12 mouse cellular contexts compared by ENCODE assay signal in the genomic region with DNA sequence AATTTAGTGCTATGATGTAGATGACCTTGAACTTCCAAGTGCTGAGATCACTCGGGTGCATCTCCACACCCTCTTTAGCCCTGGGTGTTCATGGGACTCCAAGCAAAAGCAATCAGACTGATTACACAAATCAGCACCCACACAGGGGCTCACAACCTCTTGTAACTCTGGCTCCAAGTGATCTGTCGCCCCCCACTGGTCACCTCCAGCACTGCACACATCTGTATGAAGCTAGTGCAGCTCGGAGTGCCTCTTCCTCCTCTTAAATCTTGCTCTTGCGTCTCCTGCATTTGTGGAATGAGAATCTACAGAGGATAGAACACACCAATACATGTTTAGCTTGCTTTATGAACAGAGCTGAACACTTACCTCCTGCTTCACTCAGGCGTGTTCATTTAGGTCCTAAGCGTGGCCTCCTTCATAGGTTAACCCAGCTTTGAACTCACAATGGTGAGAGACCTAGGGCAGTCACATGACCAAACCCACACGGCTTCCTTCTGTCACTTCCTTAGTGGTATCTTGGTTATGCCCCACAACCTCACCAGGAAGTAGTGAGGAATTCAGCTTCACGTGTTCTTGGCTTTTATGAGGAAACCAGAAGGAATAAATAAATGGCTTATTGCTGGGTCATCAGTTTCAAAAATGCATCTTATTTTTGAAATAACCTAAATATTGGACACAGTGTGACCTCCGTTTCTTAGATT. TPM values are rescaled to one million over a fixed set of nuclear protein-coding genes. Genes with fewer than 3 reads are reported as not detected.
DNase-seq lines count a peak whose midpoint lies in the region; ATAC-seq and TF ChIP-seq lines count a peak whose summit lies in the region.
"Had no signal": no experiment of that assay in that cellular context is flagged by ENCODE, and none has a peak within 500 bp of the region (broad histone marks: within the 10 kb centered on the region; RNA-seq: fewer than 3 reads in every experiment).

No protein-coding gene starts in this region.

- H3K9ac ChIP-seq in liver, embryonic 11.5 days (ENCODE audit: low read depth, low read length), result no peak overlapping the region
- H3K9ac ChIP-seq: hindbrain, embryonic 15.5 days had no signal

- peak; percentile 57; the same call in 1 of the 2 replicates for TF ChIP-seq CTCF in bone marrow, adult 2 months (IDR thresholded peaks at IDR 0.05; ENCODE audit: control insufficient read depth, insufficient read depth, low read length)
- peak; percentile 47; the same call in 1 of the 2 replicates for TF ChIP-seq CTCF in small intestine, adult 2 months (IDR thresholded peaks at IDR 0.05; ENCODE audit: extremely low read depth, insufficient read length, insufficient replicate concordance, low read depth, low read length)

- no peak overlapping the region for H3K4me3 ChIP-seq in liver, embryonic 11.5 days (ENCODE audit: low read depth, low read length)
- no peak overlapping the region for H3K4me3 ChIP-seq in bone marrow, adult 2 months (replicated peaks; ENCODE audit: control insufficient read depth, low read depth, low read length)
- no peak overlapping the region for H3K4me3 ChIP-seq in small intestine, adult 2 months (ENCODE audit: low read depth, low read length)
- H3K4me3 ChIP-seq: hindbrain, embryonic 15.5 days had no signal

- no peak for TF ChIP-seq POLR2A in bone marrow, adult 2 months (IDR thresholded peaks at IDR 0.05; ENCODE audit: borderline replicate concordance, control insufficient read depth, low read depth, low read length)
- no peak for TF ChIP-seq POLR2A in small intestine, adult 2 months (IDR thresholded peaks at IDR 0.05; ENCODE audit: low read depth, low read length)

- H3K4me1 ChIP-seq in liver, embryonic 11.5 days (replicated peaks; ENCODE audit: control insufficient read depth, insufficient read depth, low read length), result no peaks in the 10 kb centered on the region
- H3K4me1 ChIP-seq in bone marrow, adult 2 months (ENCODE audit: control insufficient read depth, insufficient read depth, low read length), result peaks cover 3% of the 10 kb centered on the region
- peaks cover 4% of the 10 kb centered on the region; the same call in 1 of the 2 replicates for H3K4me1 ChIP-seq in small intestine, adult 2 months (ENCODE audit: control insufficient read depth, insufficient read depth, insufficient read length, low read length)

- peak; percentile 24 for DNase-seq in liver
- no peak for DNase-seq in liver, embryonic 11.5 days (ENCODE audit: low spot score)
- peak; percentile 64 for DNase-seq in ES-CJ7 (ENCODE audit: low read depth, low spot score)
- DNase-seq in cerebellum, postnatal 14 days, result no peak
- no peak for DNase-seq in urinary bladder, postnatal 4 days (ENCODE audit: low spot score in 2 of 2)
- no peak for DNase-seq in lung, postnatal 36 days
- DNase-seq: cerebellum, adult 11-12 months; gastrocnemius, postnatal 25 days; lung, adult 2 months had no signal

- H3K36me3 ChIP-seq in liver, embryonic 11.5 days (ENCODE audit: control insufficient read depth, insufficient read depth, low read length), result no peaks in the 10 kb centered on the region
- no peaks in the 10 kb centered on the region for H3K36me3 ChIP-seq in small intestine, adult 2 months (ENCODE audit: control insufficient read depth, insufficient read depth, low read length)
- H3K36me3 ChIP-seq: hindbrain, embryonic 15.5 days had no signal

- no peaks in the 10 kb centered on the region for H3K9me3 ChIP-seq in liver, embryonic 11.5 days (ENCODE audit: control insufficient read depth, low read length)
- H3K9me3 ChIP-seq: hindbrain, embryonic 15.5 days had no signal

- no peak overlapping the region for H3K27ac ChIP-seq in liver, embryonic 11.5 days (ENCODE audit: low read depth, low read length)
- H3K27ac ChIP-seq in bone marrow, adult 2 months (ENCODE audit: control insufficient read depth, insufficient read depth, low read depth, low read length, poor library complexity), result no peak overlapping the region
- H3K27ac ChIP-seq in small intestine, adult 2 months (ENCODE audit: insufficient read depth, low read depth, low read length), result no peak overlapping the region
- H3K27ac ChIP-seq: hindbrain, embryonic 15.5 days had no signal

- no peak for ATAC-seq in liver, embryonic 11.5 days (replicated peaks; ENCODE audit: low FRiP score)

- H3K4me2 ChIP-seq in liver, embryonic 11.5 days, result no peak overlapping the region
- H3K4me2 ChIP-seq: hindbrain, embryonic 15.5 days had no signal

- H3K27me3 ChIP-seq in liver, embryonic 11.5 days (replicated peaks; ENCODE audit: control insufficient read depth, insufficient read depth, low read length), result no peaks in the 10 kb centered on the region
- H3K27me3 ChIP-seq in small intestine, adult 2 months (ENCODE audit: control insufficient read depth, insufficient read depth, low read length), result no peaks in the 10 kb centered on the region
- H3K27me3 ChIP-seq: hindbrain, embryonic 15.5 days had no signal

- WGBS in liver, embryonic 11.5 days, result 78% methylated on average over 9 of the region's 9 CpGs
- WGBS in bone marrow, adult 2 months, result 53% methylated on average over 9 of the region's 9 CpGs
- 79% methylated on average over 9 of the region's 9 CpGs for WGBS in small intestine, adult 2 months

RNA-seq across cellular contexts. Expression of a gene that starts 2.9 kb away (rescaled TPM):
- 0.04 and 0.08 TPM in 2 replicates for polyA plus RNA-seq in liver, embryonic 11.5 days (2014; fragmentation: Nextera tagmentation; extraction: Ambion mirVana)
- polyA plus RNA-seq in bone marrow, adult 2 months (2011; ENCODE audit: insufficient read depth, insufficient read length, low replicate concordance, missing spikeins), result not detected in 2 replicates
- 0.06 and 0.17 TPM in 2 replicates for polyA plus RNA-seq in small intestine, adult 2 months (2012; rRNA removed)
- polyA plus RNA-seq: hindbrain, embryonic 15.5 days; lung, adult 2 months had no signal

Comparison
In these comparisons a context has a peak if more than half of its experiments do, and no peak if none do; other contexts are left out.
1. DNase-seq: peak in liver (single experiment) and ES-CJ7 (single experiment); none in liver, embryonic 11.5 days (single experiment), cerebellum, postnatal 14 days (0 of 2), urinary bladder, postnatal 4 days (0 of 2) and lung, postnatal 36 days (single experiment).